Mouse (Mus musculus) spleen, adult 2 months (tissue): ENCODE results near the gene Ctdspl. TPM values are rescaled to one million over a fixed set of nuclear protein-coding genes. Genes with fewer than 3 reads are reported as not detected.

Experiments
- DNase-seq, 2 experiments: peaks; one replicate each; pipeline versions ENCODE4 v3.0.0 to v3.0.0-alpha.2; 2012 to 2021; ENCODE audit warnings: low spot score in 2 of 2, low read depth in 1 of 2
- H3K27ac ChIP-seq: fragments of 200-500 bp; 2 replicates; pipeline ENCODE4 v1.5.1; 2012; ENCODE audit warnings: low read length, inconsistent platforms; ENCODE audit not compliant: insufficient read depth
- H3K27me3 ChIP-seq: fragments of 200-500 bp; 2 replicates; pipeline ENCODE4 v1.6.1; 2012; ENCODE audit warnings: mild to moderate bottlenecking, moderate library complexity, low read length, inconsistent platforms; ENCODE audit not compliant: control insufficient read depth, insufficient read depth
- H3K36me3 ChIP-seq: fragments of 200-500 bp; 2 replicates; pipeline ENCODE4 v1.6.1; 2012; ENCODE audit warnings: mild to moderate bottlenecking, low read length, inconsistent platforms; ENCODE audit not compliant: control insufficient read depth, insufficient read depth
- H3K4me1 ChIP-seq: fragments of 200-500 bp; 2 replicates; pipeline ENCODE4 v1.6.1; 2011; ENCODE audit warnings: inconsistent platforms; ENCODE audit not compliant: control insufficient read depth, insufficient read depth, insufficient read length
- H3K4me3 ChIP-seq: fragments of 200-500 bp; 2 replicates; pipeline ENCODE4 v1.5.1; 2011; ENCODE audit warnings: mild to moderate bottlenecking, inconsistent platforms; ENCODE audit not compliant: insufficient read depth, insufficient read length; ENCODE audit errors: extremely low read depth
- CTCF ChIP-seq: fragments of 200-500 bp; IDR thresholded peaks from 2 replicates; pipeline ENCODE4 v1.5.1; 2011; ENCODE audit warnings: mild to moderate bottlenecking, inconsistent platforms; ENCODE audit not compliant: insufficient read depth, insufficient read length, insufficient replicate concordance; ENCODE audit errors: extremely low read depth
- POLR2A ChIP-seq: fragments of 200-500 bp; IDR thresholded peaks from 2 replicates; pipeline ENCODE4 v1.6.1; 2011; ENCODE audit warnings: low read depth, low read length, inconsistent platforms
- WGBS: fragments of 180-500 bp; shearing (Covaris S2); methylation state at CpG from one replicate; pipeline ENCODE4 v1.1.7; 2018; 5-methylcytosine and 5-hydroxymethylcytosine counted together
- polyA plus RNA-seq: library from polyadenylated mRNA; depleted of rRNA; stranded (reverse); fragments of >200 nt; gene quantifications from 2 replicates; pipeline ENCODE4 v1.2.3, GENCODE M21; 2012

Ctdspl gene
- polyA plus RNA-seq, 1 experiment: 6.8 TPM

DNA sequence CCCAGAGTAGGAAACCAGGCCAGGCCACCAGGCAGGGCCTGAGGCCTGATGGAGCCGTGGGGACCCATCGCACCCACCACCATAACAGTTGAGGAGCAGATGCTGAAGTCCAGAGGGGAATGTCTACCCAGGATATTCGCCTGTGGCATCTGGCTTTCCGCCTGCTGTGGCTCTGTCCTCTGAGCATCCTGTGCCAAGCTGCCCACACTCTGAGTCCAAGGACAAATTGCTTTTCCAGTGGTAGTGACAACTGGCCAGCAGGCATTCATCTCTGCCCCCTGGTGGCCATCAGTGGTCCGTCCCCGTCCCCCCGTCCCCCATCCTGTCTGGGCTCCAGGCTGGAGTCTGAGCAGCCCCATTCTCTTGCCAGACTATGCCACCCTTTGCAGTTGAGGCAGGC is 103.3 kb downstream of the Ctdspl start:
- no peak for DNase-seq
- Histone ChIP-seq H3K27ac (no peak overlapping the region), H3K27me3 (no peaks in the 10 kb centered on the region), H3K4me1 (no peaks in the 10 kb centered on the region), H3K36me3 (no peaks in the 10 kb centered on the region), H3K4me3 (no peak overlapping the region)
- WGBS: 80% methylated on average over 7 of the region's 7 CpGs
- TF ChIP-seq POLR2A (no peak), CTCF (peak; percentile 38; the same call in 1 of the 2 replicates)

DNA sequence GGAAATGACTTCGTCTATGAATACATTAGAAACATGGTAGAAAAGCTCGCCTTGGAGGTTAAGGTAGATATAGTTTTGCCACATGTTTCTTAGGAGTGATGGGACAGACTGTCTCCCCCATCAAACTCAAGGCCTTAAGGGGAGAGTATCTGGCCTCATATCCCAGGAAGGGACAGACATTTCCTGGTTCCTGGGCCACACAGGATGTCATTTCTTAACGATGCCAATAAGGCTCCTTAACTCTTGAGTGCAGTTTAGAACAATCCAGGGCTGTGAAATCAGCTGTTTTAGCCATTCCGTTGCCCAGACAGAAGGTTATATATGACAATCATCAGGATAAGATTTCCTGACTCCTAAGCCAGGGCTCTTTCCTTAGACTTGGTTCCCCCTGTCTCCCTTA is 104.8 kb downstream of the Ctdspl start:
- WGBS: 82% methylated on average over 4 of the region's 4 CpGs

DNA sequence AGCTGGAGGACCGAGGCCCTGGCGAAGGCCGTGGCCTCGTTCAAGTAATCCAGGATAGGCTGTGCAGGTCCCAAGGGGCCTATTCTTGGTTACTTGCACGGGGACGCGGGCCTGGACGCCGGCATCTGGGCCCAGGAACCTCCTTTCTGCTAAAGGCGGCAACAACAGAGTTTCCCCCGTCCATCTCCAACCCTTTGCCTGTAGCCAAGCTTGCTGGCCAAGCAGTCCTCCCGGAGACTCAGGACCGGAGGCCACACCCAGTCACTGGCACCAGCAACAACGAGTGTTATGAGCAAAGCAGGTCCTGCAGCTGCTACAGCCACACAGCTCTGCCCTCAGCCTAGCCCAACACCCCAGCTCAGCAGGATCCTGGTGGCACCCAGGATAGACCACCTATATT is 105.5 kb downstream of the Ctdspl start:
- WGBS: 96% methylated on average over 14 of the region's 14 CpGs
- Histone ChIP-seq H3K4me1 (0 out of 2 replicates have a peak, but pooled peaks cover 4% of the 10 kb centered on the region), H3K4me3 (no peak overlapping the region), H3K27me3 (no peaks in the 10 kb centered on the region), H3K36me3 (no peaks in the 10 kb centered on the region), H3K27ac (no peak overlapping the region)
- no peak for DNase-seq
- TF ChIP-seq CTCF (no peak), POLR2A (no peak)

More for the DNA sequence above, 104.8 kb downstream of the Ctdspl start:
- no peak overlapping the region for H3K4me3 ChIP-seq
- no peaks in the 10 kb centered on the region for H3K27me3 ChIP-seq
- H3K27ac ChIP-seq: no peak overlapping the region
- DNase-seq: no peak
- 0 out of 2 replicates have a peak, but pooled peaks cover 4% of the 10 kb centered on the region for H3K4me1 ChIP-seq
- no peaks in the 10 kb centered on the region for H3K36me3 ChIP-seq
- TF ChIP-seq CTCF: no peak
- TF ChIP-seq POLR2A: no peak

DNA sequence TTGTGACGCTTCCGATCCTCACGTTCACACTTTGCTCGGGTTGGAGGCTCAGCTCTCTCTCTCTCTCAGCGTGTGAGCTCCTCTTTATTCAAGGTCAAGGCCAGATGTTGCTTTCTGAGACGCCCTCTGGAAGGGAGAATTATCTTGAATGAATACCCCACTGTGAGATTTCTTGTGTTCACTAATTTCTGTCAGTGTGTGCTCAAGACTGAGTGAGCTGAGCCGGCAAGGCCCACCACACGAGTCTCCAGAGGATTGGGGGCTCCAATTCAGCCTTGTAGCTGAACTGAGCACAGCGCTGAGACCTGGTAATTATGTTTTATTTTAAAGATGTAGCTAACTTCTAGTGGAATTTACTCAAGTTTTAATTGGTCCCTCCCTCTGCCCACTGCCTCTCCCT is 106.3 kb downstream of the Ctdspl start:
- no peak for DNase-seq
- Histone ChIP-seq H3K27ac (no peak overlapping the region), H3K36me3 (no peaks in the 10 kb centered on the region), H3K27me3 (no peaks in the 10 kb centered on the region), H3K4me1 (0 out of 2 replicates have a peak, but pooled peaks cover 4% of the 10 kb centered on the region), H3K4me3 (no peak overlapping the region)
- 88% methylated on average over 9 of the region's 9 CpGs for WGBS
- TF ChIP-seq POLR2A: no peak
- no peak for TF ChIP-seq CTCF

- Histone ChIP-seq H3K27me3 (no peaks in the 10 kb centered on the region), H3K27ac (no peak overlapping the region), H3K4me1 (0 out of 2 replicates have a peak, but pooled peaks cover 4% of the 10 kb centered on the region), H3K4me3 (no peak overlapping the region), H3K36me3 (no peaks in the 10 kb centered on the region)
- DNase-seq: no peak
- TF ChIP-seq POLR2A (no peak), CTCF (no peak)
- WGBS: 94% methylated on average over 19 of the region's 19 CpGs
Observed at GRCm38 (mm10) chr9:119033111-119033921, 107.1 kb downstream of the Ctdspl start.

DNA sequence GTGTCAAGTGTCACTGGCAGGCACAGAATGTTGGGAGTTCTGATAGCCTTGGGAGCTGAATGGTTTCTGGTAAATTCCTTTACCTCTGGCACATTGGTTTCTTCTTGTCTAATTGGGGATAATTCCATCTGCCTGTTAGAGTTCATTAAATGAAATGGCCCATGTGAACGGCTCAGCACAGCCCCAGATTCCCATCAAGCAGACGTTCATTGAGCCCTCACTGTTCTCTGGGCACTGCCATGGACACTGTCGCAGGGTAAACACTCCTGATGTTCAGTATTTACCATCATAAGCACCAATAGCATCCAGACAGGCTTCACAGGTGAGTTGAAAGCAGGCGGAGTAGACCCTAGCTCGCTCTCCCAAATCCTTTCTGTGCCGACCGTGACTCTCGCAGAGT is 107.8 kb downstream of the Ctdspl start:
- no peak for DNase-seq
- WGBS: 93% methylated on average over 8 of the region's 8 CpGs
- Histone ChIP-seq H3K4me3 (no peak overlapping the region), H3K4me1 (0 out of 2 replicates have a peak, but pooled peaks cover 4% of the 10 kb centered on the region), H3K27ac (no peak overlapping the region), H3K36me3 (no peaks in the 10 kb centered on the region), H3K27me3 (no peaks in the 10 kb centered on the region)
- TF ChIP-seq CTCF: no peak
- no peak for TF ChIP-seq POLR2A
